Mouse (Mus musculus) thymus, postnatal 0 days (tissue): ENCODE data around the gene Faf1. TPM values are rescaled to one million over a fixed set of nuclear protein-coding genes. Genes with fewer than 3 reads are reported as not detected.
"Not testable (repeated sequence)": the region's sequence is repeated elsewhere in the genome, so short reads cannot be mapped to it uniquely, and the experiment has no call there.

Experiments
- DNase-seq: peaks from one replicate; pipeline ENCODE4 v3.0.0-alpha.2; 2015; ENCODE audit warnings: low spot score
- polyA plus RNA-seq: library from polyadenylated mRNA; unstranded; fragments of >200 nt; fragmentation: Nextera tagmentation; extraction: Ambion mirVana; gene quantifications from 2 replicates; pipeline ENCODE4 v1.2.1, GENCODE M21; 2015

The Faf1 gene
- polyA plus RNA-seq, 1 experiment from 2014 or later = 28.2 TPM

DNA sequence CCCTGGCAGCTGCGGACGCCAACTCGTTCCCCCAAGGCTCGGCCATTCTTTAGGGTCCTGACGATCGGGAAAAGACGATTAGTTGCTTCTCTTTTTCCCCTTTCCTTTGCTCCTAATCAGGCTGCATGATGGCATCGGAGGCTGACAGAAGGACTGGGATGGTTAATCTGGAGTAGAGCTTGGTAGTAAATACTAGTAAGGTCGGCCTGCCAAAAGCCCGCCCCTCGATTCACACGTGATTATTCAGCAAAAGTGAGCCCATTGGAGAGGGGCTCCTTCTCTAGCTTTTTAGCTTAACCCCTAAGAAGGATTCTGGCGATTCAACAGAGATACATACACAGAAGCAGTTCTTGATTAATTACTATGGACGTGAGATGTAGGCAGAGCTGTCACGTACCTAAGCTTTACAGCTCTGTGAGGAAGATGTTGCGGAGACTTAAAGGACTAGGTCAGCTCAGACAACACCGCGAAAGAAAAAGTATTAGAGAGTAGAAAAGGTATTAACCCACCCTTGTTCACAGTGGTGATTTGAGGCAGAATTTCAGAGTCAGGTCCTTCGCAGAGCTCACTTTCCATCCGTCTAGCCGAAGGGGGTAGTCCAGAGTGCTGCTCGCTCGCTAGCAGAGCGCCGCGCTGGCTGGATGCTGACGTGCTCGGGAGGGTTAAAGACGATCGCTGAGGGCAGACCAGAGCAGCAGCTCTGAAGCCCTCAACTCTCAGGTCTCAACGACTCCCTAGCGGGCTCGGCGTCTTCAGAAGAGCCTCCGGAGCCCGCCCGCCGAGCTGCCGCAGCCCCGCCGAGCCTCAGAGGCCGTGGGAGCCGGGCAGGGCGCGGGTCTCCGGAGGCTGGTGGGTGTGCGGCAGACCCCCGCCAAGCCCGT is 11.0 kb upstream of the Faf1 start:
- DNase-seq = peak; percentile 62

GRCm38 (mm10) chr4:109665982-109666460 is 10.4 kb upstream of the Faf1 start:
- peak; percentile 50 for DNase-seq

DNA sequence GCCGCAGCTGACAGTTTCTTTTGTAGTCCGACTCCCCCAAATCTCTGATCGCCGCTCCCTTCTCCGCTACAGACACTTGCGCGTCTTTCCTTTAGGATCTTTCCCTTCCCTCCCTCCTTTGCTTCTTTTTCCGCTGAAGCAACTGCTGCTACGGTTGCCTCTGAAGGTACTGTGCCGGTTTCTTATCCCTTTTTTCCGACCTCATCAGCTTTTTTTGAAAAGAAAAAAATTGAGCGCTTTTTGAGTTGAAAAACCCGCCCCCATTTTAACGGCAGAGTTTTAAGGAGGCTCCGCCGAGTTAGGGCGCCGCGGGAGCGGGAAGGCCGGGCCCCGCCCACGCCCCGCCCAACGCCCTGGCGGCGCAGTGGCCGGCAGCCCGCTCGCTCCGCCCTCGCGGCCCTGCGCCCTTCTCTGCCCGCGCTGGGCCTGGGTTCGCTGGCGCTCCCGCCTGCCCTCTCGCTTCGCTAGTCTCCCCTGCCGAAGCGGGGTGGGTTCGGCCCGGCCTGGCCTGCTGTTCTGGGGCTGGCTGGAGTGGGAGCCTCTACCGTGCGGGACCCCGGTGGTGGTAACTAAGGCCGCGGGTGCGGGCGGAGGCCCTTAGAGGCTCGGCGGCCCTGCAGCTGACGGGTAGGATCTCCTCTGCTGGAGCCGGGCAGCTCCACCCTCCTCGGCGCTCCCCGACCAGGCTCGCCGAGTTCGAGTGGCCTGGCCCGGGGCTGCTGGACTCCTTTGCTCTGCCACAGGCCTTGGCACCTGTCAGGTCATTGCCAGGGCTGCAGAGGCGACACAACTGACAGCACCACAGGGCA is 9.7 kb upstream of the Faf1 start, which contains the start of gene Cdkn2c:
Gene Cdkn2c (minus strand): TSS at position 729 of the 809 bp plus-strand sequence.
- peak; percentile 85 for DNase-seq

DNA sequence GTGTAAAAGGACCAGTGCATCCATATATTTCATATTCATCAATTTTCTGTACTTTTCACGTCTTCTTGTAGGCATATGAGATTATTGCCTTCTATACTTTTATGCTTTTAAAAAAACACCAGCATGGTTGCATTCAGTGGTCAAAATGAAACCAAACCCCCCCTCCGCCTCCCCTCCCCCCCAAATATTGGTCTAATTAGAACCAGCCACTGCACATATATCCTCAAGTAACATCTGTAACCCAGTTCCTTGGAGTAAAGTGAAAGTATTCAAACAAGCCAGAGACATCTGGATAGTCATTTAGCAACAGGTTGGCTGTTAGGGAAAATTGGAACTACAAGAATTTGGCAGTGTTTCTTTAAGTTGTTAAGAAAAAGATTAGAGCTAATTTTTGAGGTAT is 8.9 kb upstream of the Faf1 start:
- no peak for DNase-seq

DNA sequence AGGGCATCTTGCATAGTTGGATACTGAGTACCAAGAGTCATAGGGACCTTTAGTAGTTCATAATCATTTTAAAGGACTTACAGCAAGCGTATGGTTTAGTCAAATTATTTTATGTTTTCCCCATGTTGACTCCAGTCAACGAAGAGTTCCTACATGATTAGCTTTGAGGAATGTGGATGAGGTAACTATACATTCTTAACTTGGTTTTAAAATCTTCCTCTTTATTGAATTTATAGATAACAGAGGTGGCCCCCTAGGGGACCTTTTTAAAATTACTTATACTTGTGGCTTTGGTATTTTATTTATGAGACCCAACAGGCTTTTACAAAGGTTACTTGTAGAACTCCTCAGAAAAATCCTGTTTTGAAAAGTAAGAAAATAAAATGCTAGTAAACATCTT is 6.2 kb upstream of the Faf1 start:
- DNase-seq = peak; percentile 34

DNA sequence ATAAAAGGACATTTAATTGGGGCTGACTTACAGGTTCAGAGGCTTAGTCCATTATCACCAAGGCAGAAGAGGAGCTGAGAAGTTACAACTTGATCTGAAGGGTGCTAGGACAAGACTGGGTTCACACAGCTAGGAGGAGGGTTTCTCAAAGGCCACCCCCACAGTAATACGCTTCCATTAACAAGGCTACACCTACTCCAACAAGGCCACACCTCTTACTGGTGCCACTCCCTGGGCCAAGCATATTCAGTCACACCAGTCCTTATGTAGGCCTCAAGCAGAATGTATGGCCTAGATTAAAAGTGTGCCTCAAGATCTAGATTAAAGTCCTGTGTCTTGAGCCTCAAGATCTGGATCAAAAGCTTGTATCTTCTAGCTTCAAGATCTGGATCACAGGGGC is 4.4 kb upstream of the Faf1 start:
- no peak for DNase-seq

- no peak for DNase-seq
These were observed 2.3 kb upstream of the Faf1 start for GRCm38 (mm10) chr4:109674097-109674496.

DNA sequence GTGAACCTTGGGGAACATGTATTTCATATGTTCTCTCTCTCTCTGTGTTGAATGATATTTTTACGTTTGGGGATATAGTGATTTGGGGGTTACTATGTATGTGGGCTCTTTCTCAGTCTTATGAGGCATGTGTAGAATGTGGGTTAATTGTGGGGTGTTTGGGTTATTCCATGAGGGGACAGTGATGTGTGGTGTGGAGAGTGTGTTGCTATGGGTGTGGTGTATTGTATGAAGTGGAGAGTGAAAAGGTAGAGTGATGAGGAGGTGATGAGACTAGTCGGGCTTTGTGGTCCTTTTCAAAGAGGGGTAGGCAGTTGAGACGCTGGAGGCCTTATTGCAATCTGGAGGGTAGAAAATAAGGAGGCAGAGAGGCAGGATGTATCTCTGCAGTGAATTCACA is 833 bp downstream of the Faf1 start:
- no peak for DNase-seq

DNA sequence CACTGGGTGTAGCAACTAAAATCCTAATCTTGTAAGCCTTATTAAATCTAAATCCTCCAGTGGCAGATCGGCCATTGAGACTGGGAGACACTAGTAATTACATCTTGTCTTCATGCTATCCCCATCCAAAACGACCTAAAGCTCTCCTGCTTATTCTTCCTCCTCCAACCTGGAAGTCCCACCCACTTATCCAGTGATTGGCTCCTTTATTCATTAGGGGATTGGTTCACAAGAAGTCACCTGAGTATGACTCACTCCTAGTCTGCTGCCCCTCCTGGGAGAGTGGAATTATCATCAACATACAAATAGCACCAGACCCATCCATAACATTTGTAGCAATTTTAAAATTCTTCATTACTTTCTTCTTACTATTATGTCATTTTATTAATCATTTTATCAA is 7.2 kb downstream of the Faf1 start:
- no peak for DNase-seq

- no peak for DNase-seq
These were observed 16.3 kb downstream of the Faf1 start for GRCm38 (mm10) chr4:109692674-109693073.

DNA sequence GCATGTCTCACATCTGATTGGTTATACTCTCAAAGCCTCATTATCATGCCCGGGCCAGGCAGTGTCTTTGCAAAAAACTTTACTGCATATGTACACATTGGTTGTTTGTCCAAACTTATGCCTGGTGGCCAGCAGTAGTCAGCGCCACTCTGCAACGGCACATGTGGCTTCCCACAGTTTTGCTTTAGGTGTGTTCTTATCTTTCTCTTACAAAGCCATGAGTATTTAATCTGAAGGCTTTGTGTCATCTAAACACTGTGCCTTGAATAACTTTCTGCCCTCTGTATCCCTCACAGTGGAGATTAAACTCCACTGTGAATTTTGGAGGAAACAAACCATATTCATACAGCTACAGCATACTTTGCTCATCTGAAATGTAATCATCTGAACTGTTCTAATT is 24.3 kb downstream of the Faf1 start:
- not testable (repeated sequence) for DNase-seq

DNA sequence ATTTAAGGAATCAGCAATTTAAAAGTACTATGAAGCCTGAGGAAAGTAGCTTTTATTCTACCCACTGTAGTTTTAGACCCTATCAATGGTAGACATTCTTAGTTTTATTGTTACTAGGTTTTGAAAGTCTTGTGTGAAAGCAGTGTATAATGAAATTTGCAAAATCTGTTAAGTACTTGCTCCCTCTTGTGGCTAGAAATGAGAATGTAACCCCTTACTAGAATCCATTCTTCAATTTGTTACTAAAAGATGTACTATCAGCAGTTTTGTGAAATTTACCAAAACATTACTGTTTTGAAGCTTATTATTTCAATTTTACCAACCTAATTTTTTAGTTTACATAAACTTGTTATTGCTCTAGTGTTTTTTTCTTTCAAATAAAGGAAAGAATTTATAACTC is 27.2 kb downstream of the Faf1 start:
- peak; percentile 62 for DNase-seq

- no peak for DNase-seq
These were observed 29.0 kb downstream of the Faf1 start for GRCm38 (mm10) chr4:109705349-109705748.

- no peak for DNase-seq
These were observed 42.9 kb downstream of the Faf1 start for GRCm38 (mm10) chr4:109719281-109719680.

GRCm38 (mm10) chr4:109729281-109729680 is 52.9 kb downstream of the Faf1 start:
- DNase-seq = peak; percentile 66

DNA sequence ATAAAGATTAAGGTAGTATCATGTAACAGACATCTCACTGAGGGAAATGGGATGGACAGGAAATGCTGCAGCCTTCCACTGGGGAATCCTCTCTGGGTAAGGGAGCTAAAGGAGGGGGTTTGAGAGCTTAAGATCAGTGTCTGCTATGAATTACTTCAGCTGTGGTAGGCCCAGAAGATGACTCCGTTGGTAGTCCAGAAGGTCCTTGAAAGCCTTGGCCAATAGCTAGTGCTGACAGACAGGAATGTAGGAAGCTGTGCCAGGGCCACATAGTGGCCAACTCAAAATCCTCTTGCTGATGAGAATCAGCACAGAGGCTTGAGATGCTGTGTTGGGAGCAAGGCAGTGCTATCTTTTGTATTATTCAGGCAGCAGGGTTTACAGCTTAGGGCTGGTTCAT is 59.4 kb downstream of the Faf1 start:
- no peak for DNase-seq

DNA sequence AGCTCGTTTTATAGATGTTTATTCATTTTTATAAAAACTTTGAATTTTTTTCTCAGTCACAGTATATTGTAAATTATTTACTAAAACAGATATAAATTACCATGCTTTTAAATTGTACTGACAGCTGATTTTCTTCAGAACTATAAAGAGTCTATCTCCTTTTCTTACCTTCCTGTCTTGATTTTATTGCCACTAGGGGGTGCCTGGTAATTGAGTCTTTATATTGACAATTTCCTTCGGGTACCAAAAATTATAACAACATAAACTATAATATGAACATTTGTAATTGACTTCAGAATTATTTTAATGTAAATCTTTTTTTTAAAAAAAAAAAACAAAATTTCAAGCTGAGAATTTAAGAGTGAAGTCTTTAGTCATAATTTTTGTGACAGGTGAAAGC is 67.6 kb downstream of the Faf1 start:
- DNase-seq = no peak

- DNase-seq = peak; percentile 21
These were observed 82.6 kb downstream of the Faf1 start for GRCm38 (mm10) chr4:109759031-109759430.

- no peak for DNase-seq
These were observed 83.5 kb downstream of the Faf1 start for GRCm38 (mm10) chr4:109759901-109760300.

- peak; percentile 15 for DNase-seq
These were observed 84.1 kb downstream of the Faf1 start for GRCm38 (mm10) chr4:109760501-109760900.

- no peak for DNase-seq
These were observed 86.5 kb downstream of the Faf1 start for GRCm38 (mm10) chr4:109762768-109763501.
